Mouse (Mus musculus) MEL (cell line): Measurements from ENCODE around the gene Dnah5.

Experiments used
- CHD1 ChIP-seq: IDR thresholded peaks from 2 replicates; pipeline ENCODE4 v1.6.1; 2012; ENCODE audit warnings: low read depth, mild to moderate bottlenecking, inconsistent platforms, low read length, improper control_type of control experiment
- CTCF ChIP-seq, 3 experiments: IDR thresholded peaks in 2 of 3; conservative IDR thresholded peaks in 1 of 3; 2 replicates each; pipeline ENCODE4 v1.5.1; 2011 to 2012; ENCODE audit warnings: low read length in 3 of 3, low read depth in 2 of 3, mild to moderate bottlenecking in 2 of 3, improper control_type of control experiment in 1 of 3, inconsistent platforms in 1 of 3, mixed read lengths in 1 of 3, moderate library complexity in 1 of 3; ENCODE audit not compliant: control insufficient read depth in 1 of 3, insufficient read depth in 1 of 3, poor library complexity in 1 of 3, severe bottlenecking in 1 of 3
- GABPA ChIP-seq: IDR thresholded peaks from 2 replicates; pipeline ENCODE4 v1.6.1; 2012; ENCODE audit warnings: low read depth, mild to moderate bottlenecking, inconsistent platforms, low read length, improper control_type of control experiment, moderate library complexity
- GATA1 ChIP-seq: IDR thresholded peaks from 2 replicates; pipeline ENCODE4 v1.6.1; 2011; ENCODE audit warnings: low read depth, low read length, improper control_type of control experiment
- MAX ChIP-seq: IDR thresholded peaks from 2 replicates; pipeline ENCODE4 v1.6.1; 2011; ENCODE audit warnings: low read length, improper control_type of control experiment
- MEF2A ChIP-seq: IDR thresholded peaks from 2 replicates; pipeline ENCODE4 v1.6.1; 2014; ENCODE audit warnings: low read depth, mild to moderate bottlenecking, inconsistent platforms, low read length, improper control_type of control experiment; ENCODE audit not compliant: poor library complexity, insufficient replicate concordance, severe bottlenecking; ENCODE audit errors: extremely low read depth
- MYC ChIP-seq: IDR thresholded peaks from 2 replicates; pipeline ENCODE4 v1.6.1; 2011; ENCODE audit warnings: low read depth, mild to moderate bottlenecking, low read length, improper control_type of control experiment, moderate library complexity
- RCOR1 ChIP-seq: IDR thresholded peaks from 2 replicates; pipeline ENCODE4 v1.6.1; 2012; ENCODE audit warnings: low read depth, mild to moderate bottlenecking, inconsistent platforms, low read length, improper control_type of control experiment
- TCF12 ChIP-seq: IDR thresholded peaks from 2 replicates; pipeline ENCODE4 v1.6.1; 2014; ENCODE audit warnings: low read depth, mild to moderate bottlenecking, inconsistent platforms, low read length, improper control_type of control experiment, moderate library complexity
- UBTF ChIP-seq: IDR thresholded peaks from 2 replicates; pipeline ENCODE4 v1.6.1; 2012; ENCODE audit warnings: low read depth, mild to moderate bottlenecking, inconsistent platforms, low read length, improper control_type of control experiment, moderate library complexity, borderline replicate concordance; ENCODE audit not compliant: insufficient read depth
- USF2 ChIP-seq, 2 experiments: IDR thresholded peaks; 2 replicates each; pipeline ENCODE4 v1.6.1; 2011 to 2012; ENCODE audit warnings: improper control_type of control experiment in 2 of 2, low read length in 2 of 2, borderline replicate concordance in 1 of 2, inconsistent platforms in 1 of 2, low read depth in 1 of 2, mild to moderate bottlenecking in 1 of 2; ENCODE audit not compliant: insufficient read depth in 1 of 2
- ZC3H11A ChIP-seq: IDR thresholded peaks from 2 replicates; pipeline ENCODE4 v1.6.1; 2012; ENCODE audit warnings: low read depth, mild to moderate bottlenecking, inconsistent platforms, low read length, improper control_type of control experiment
- ZMIZ1 ChIP-seq: IDR thresholded peaks from 2 replicates; pipeline ENCODE4 v1.6.1; 2012; ENCODE audit warnings: low read depth, mild to moderate bottlenecking, inconsistent platforms, low read length, improper control_type of control experiment, moderate library complexity
- ZNF384 ChIP-seq: IDR thresholded peaks from 2 replicates; pipeline ENCODE4 v1.6.1; 2012; ENCODE audit warnings: low read depth, mild to moderate bottlenecking, inconsistent platforms, low read length, improper control_type of control experiment

DNA sequence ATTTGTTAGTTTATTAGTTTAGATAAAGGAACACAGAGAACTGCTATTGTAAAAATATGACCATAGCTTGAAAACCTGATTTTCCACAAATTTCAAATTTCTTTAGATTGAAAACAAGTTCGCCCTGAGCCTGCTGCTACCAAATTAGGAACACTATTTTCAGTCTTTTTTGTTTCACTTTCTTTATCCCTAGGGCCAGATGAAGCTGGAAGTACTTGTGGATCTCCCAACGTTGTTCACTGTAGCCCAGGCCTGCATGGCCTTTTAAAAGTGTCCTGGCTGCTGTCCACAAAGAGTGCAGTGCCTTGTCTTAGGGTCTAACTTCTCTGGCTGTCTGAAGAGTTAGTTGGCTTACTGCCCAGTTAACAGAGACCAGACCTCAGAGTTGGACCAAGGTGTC lies 201.6 kb downstream of the Dnah5 start:
- TF ChIP-seq ZNF384 (no peak), CTCF (IDR thresholded peaks at IDR 0.05 in 2 of 3, conservative IDR thresholded peaks at IDR 0.05 in 1 of 3; ENCODE audit: control insufficient read depth in 1 of 3, insufficient read depth in 1 of 3, low read depth in 2 of 3, low read length in 3 of 3, poor library complexity in 1 of 3, severe bottlenecking in 1 of 3) (no peak), MYC (no peak), USF2 (IDR thresholded peaks at IDR 0.05; ENCODE audit: borderline replicate concordance in 1 of 2, insufficient read depth in 1 of 2, low read depth in 1 of 2, low read length in 2 of 2) (no peak), ZC3H11A (no peak), MAX (no peak), GATA1 (no peak), CHD1 (no peak), ZMIZ1 (no peak), RCOR1 (no peak), GABPA (no peak), MEF2A (no peak), UBTF (no peak), TCF12 (no peak)
